Comparison of ENCODE assay signal across 13 mouse cellular contexts in genomic region chr1:133265114-133265766, GRCm38 (mm10). TPM values are rescaled to one million over a fixed set of nuclear protein-coding genes. Genes with fewer than 3 reads are reported as not detected.
DNase-seq lines count a peak whose midpoint lies in the region; ATAC-seq and TF ChIP-seq lines count a peak whose summit lies in the region.
"Had no signal": no experiment of that assay in that cellular context is flagged by ENCODE, and none has a peak within 500 bp of the region (broad histone marks: within the 10 kb centered on the region; RNA-seq: fewer than 3 reads in every experiment).

No protein-coding gene starts in this region.

- no peak for TF ChIP-seq POLR2A in kidney, adult 2 months (IDR thresholded peaks at IDR 0.05; ENCODE audit: low read depth, low read length)

- ATAC-seq in hindbrain, postnatal 0 days, result no peak
- no peak for ATAC-seq in hindbrain, embryonic 12.5 days (ENCODE audit: low FRiP score)
- ATAC-seq in liver, postnatal 0 days, result peak; percentile 91
- ATAC-seq: midbrain, embryonic 13.5 days had no signal

- peak; percentile 41 for TF ChIP-seq CTCF in hindbrain, postnatal 0 days (IDR thresholded peaks at IDR 0.05; ENCODE audit: low read depth)
- peak; percentile 37 for TF ChIP-seq CTCF in kidney, adult 2 months (conservative IDR thresholded peaks at IDR 0.05; ENCODE audit: insufficient read depth, insufficient read length, low read depth, low read length)
- TF ChIP-seq CTCF in liver, postnatal 0 days (IDR thresholded peaks at IDR 0.05; ENCODE audit: low read depth), result peak; percentile 54

- no peak overlapping the region for H3K9ac ChIP-seq in hindbrain, postnatal 0 days (replicated peaks; ENCODE audit: low read length)
- no peak overlapping the region for H3K9ac ChIP-seq in hindbrain, embryonic 12.5 days
- no peak overlapping the region for H3K9ac ChIP-seq in liver, postnatal 0 days (replicated peaks)
- H3K9ac ChIP-seq: embryonic facial prominence, embryonic 13.5 days had no signal

- 67% methylated on average over 11 of the region's 11 CpGs for WGBS in hindbrain, postnatal 0 days
- WGBS in hindbrain, embryonic 12.5 days, result 62% methylated on average over 11 of the region's 11 CpGs
- WGBS in kidney, adult 2 months, result 20% methylated on average over 11 of the region's 11 CpGs
- WGBS in liver, postnatal 0 days (ENCODE audit: insufficient replicate concordance), result 30% methylated on average over 11 of the region's 11 CpGs

- peak; percentile 36 for DNase-seq in hindbrain, postnatal 0 days (ENCODE audit: low spot score)
- DNase-seq in MN1 (ENCODE audit: low spot score), result peak; percentile 50
- peak; percentile 89 for DNase-seq in kidney, adult 2 months
- peak; percentile 73 for DNase-seq in liver, postnatal 0 days
- no peak for DNase-seq in right cerebral cortex, adult 18-20 months
- DNase-seq in layer of hippocampus, adult 11-12 months (ENCODE audit: low spot score), result no peak
- DNase-seq in adrenal gland, adult (ENCODE audit: inconsistent age in 2 of 2, low spot score in 1 of 2), result no peak
- DNase-seq: right cerebral cortex, postnatal 25 days had no signal

- H3K4me1 ChIP-seq in hindbrain, postnatal 0 days (ENCODE audit: insufficient read depth, low read length), result 0 out of 2 replicates have a peak, but pooled peaks cover 12% of the 10 kb centered on the region
- peaks cover 44% of the 10 kb centered on the region for H3K4me1 ChIP-seq in hindbrain, embryonic 12.5 days
- peaks cover 32% of the 10 kb centered on the region for H3K4me1 ChIP-seq in kidney, adult 2 months (ENCODE audit: control insufficient read depth, insufficient read depth, low read length)
- peaks cover 8% of the 10 kb centered on the region for H3K4me1 ChIP-seq in liver, postnatal 0 days (ENCODE audit: insufficient read depth)

- no peaks in the 10 kb centered on the region for H3K27me3 ChIP-seq in hindbrain, postnatal 0 days (ENCODE audit: insufficient read depth, low read length)
- no peaks in the 10 kb centered on the region for H3K27me3 ChIP-seq in hindbrain, embryonic 12.5 days
- no peaks in the 10 kb centered on the region for H3K27me3 ChIP-seq in kidney, adult 2 months (replicated peaks; ENCODE audit: control insufficient read depth, insufficient read depth, low read length)
- no peaks in the 10 kb centered on the region for H3K27me3 ChIP-seq in liver, postnatal 0 days (ENCODE audit: insufficient read depth, low read length)
- H3K27me3 ChIP-seq: midbrain, embryonic 13.5 days had no signal

- no peak overlapping the region for H3K27ac ChIP-seq in hindbrain, postnatal 0 days
- no peak overlapping the region for H3K27ac ChIP-seq in hindbrain, embryonic 12.5 days
- H3K27ac ChIP-seq in kidney, adult 2 months (ENCODE audit: insufficient read depth, low read depth, low read length), result peak overlapping the region; percentile 81
- peak overlapping the region; percentile 69 for H3K27ac ChIP-seq in liver, postnatal 0 days (ENCODE audit: low read depth)
- H3K27ac ChIP-seq: embryonic facial prominence, embryonic 13.5 days had no signal

- TF ChIP-seq EP300 in liver, postnatal 0 days (IDR thresholded peaks at IDR 0.05; ENCODE audit: low read depth), result 0 out of 2 replicates have a peak, but pooled peaks have one; percentile 11

- no peak overlapping the region for H3K4me3 ChIP-seq in hindbrain, postnatal 0 days (ENCODE audit: low read length)
- no peak overlapping the region for H3K4me3 ChIP-seq in hindbrain, embryonic 12.5 days
- H3K4me3 ChIP-seq in kidney, adult 2 months (ENCODE audit: insufficient read depth, low read depth, low read length), result no peak overlapping the region
- H3K4me3 ChIP-seq in liver, postnatal 0 days (ENCODE audit: low read depth, low read length), result no peak overlapping the region
- H3K4me3 ChIP-seq: embryonic facial prominence, embryonic 13.5 days; midbrain, embryonic 13.5 days had no signal

- H3K36me3 ChIP-seq in hindbrain, postnatal 0 days (ENCODE audit: insufficient read depth, low read length), result peaks cover 3% of the 10 kb centered on the region; the same call in 1 of the 2 replicates
- H3K36me3 ChIP-seq in hindbrain, embryonic 12.5 days, result peaks cover 66% of the 10 kb centered on the region
- H3K36me3 ChIP-seq in kidney, adult 2 months (ENCODE audit: control insufficient read depth, insufficient read depth, low read length), result peaks cover 5% of the 10 kb centered on the region; the same call in 1 of the 2 replicates
- H3K36me3 ChIP-seq in liver, postnatal 0 days (replicated peaks; ENCODE audit: insufficient read depth, low read length), result no peaks in the 10 kb centered on the region; the same call in 1 of the 2 replicates

- H3K4me2 ChIP-seq in hindbrain, postnatal 0 days (ENCODE audit: low read depth, low read length), result no peak overlapping the region
- H3K4me2 ChIP-seq in hindbrain, embryonic 12.5 days (replicated peaks), result no peak overlapping the region
- no peak overlapping the region for H3K4me2 ChIP-seq in liver, postnatal 0 days (ENCODE audit: low read depth, low read length)
- H3K4me2 ChIP-seq: embryonic facial prominence, embryonic 13.5 days; midbrain, embryonic 13.5 days had no signal

- no peaks in the 10 kb centered on the region for H3K9me3 ChIP-seq in hindbrain, postnatal 0 days (ENCODE audit: low read length)
- no peaks in the 10 kb centered on the region for H3K9me3 ChIP-seq in hindbrain, embryonic 12.5 days (replicated peaks)
- no peaks in the 10 kb centered on the region for H3K9me3 ChIP-seq in liver, postnatal 0 days (ENCODE audit: low read length)
- H3K9me3 ChIP-seq: embryonic facial prominence, embryonic 13.5 days; midbrain, embryonic 13.5 days had no signal

RNA-seq across cellular contexts. Expression of gene Golt1a, which starts 44.4 kb away (rescaled TPM):
- not detected in 2 replicates for total RNA-seq in hindbrain, postnatal 0 days (2014; rRNA removed)
- polyA plus RNA-seq in hindbrain, postnatal 0 days (2015; fragmentation: Nextera tagmentation; extraction: Ambion mirVana), result 0.08 TPM in 1 of 2 replicates, not detected in the other
- polyA plus RNA-seq in hindbrain, embryonic 12.5 days (2016; fragmentation: Nextera tagmentation; extraction: Ambion mirVana), result not detected in 2 replicates
- polyA plus RNA-seq in kidney, adult 2 months (2012; rRNA removed), result 18.1 and 18.9 TPM in 2 replicates
- polyA plus RNA-seq in liver, postnatal 0 days (2015; fragmentation: Nextera tagmentation; extraction: Ambion mirVana), result 30.8 and 41.9 TPM in 2 replicates
- total RNA-seq: gastrocnemius, postnatal 4 days; layer of hippocampus, postnatal 25 days had no signal
- polyA plus RNA-seq: embryonic facial prominence, embryonic 13.5 days; midbrain, embryonic 13.5 days had no signal

RNA-seq across cellular contexts. Expression of gene Kiss1, which starts 56.4 kb away (rescaled TPM):
- total RNA-seq in hindbrain, postnatal 0 days (2014; rRNA removed), result not detected in 2 replicates
- polyA plus RNA-seq in hindbrain, postnatal 0 days (2015; fragmentation: Nextera tagmentation; extraction: Ambion mirVana), result 1.4 TPM in 1 of 2 replicates, not detected in the other
- polyA plus RNA-seq in hindbrain, embryonic 12.5 days (2016; fragmentation: Nextera tagmentation; extraction: Ambion mirVana), result not detected in 2 replicates
- polyA plus RNA-seq in kidney, adult 2 months (2012; rRNA removed), result not detected in 2 replicates
- polyA plus RNA-seq in liver, postnatal 0 days (2015; fragmentation: Nextera tagmentation; extraction: Ambion mirVana), result not detected in 2 replicates
- total RNA-seq: gastrocnemius, postnatal 4 days; layer of hippocampus, postnatal 25 days had no signal
- polyA plus RNA-seq: embryonic facial prominence, embryonic 13.5 days; midbrain, embryonic 13.5 days had no signal

Comparison
In these comparisons a context has a peak if more than half of its experiments do, and no peak if none do; other contexts are left out.
1. DNase-seq: peak in hindbrain, postnatal 0 days (single experiment), MN1 (single experiment), kidney, adult 2 months (single experiment) and liver, postnatal 0 days (single experiment); none in right cerebral cortex, adult 18-20 months (single experiment), layer of hippocampus, adult 11-12 months (single experiment) and adrenal gland, adult (0 of 2).
2. H3K27ac ChIP-seq: peak in kidney, adult 2 months (single experiment) and liver, postnatal 0 days (single experiment); none in hindbrain, postnatal 0 days (single experiment) and hindbrain, embryonic 12.5 days (single experiment).
3. RNA of gene Golt1a, which starts 44.4 kb away (polyA plus RNA-seq): 30.8 to 41.9 TPM in liver, postnatal 0 days and 18.1 to 18.9 TPM in kidney, adult 2 months; 0.08 TPM in hindbrain, postnatal 0 days and not detected in hindbrain, embryonic 12.5 days; every median in the first group is over 10 times any median in the second.
4. Peak in every context shown above with its lines, with median percentiles within 50 percentile points of each other: CTCF ChIP-seq.